24 mouse cellular contexts compared by ENCODE assay signal in the genomic region with DNA sequence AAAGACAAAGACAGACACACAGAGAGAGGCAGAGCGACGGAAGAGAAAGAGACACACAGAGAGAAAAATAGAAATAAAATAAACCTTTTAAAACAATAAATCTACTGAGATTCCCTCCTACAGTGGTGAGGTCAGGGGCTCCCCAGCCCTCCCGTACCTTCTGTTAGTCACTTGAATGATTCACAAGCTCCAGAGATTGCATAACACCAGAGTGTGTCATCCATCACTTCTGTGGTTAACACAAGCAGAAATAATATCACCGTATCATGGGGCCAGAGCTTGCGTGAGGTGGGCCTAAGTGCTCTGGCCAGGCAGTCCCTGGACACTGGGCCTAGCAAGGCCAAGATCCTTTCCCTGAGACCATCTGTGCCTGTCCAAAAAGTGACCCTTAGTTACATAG.
DNase-seq lines count a peak whose midpoint lies in the region; ATAC-seq and TF ChIP-seq lines count a peak whose summit lies in the region.
"Had no signal": no experiment of that assay in that cellular context is flagged by ENCODE, and none has a peak within 500 bp of the region (broad histone marks: within the 10 kb centered on the region; RNA-seq: fewer than 3 reads in every experiment).

No protein-coding gene starts in this region.

- 93% methylated on average over 5 of the region's 5 CpGs for WGBS in midbrain, postnatal 0 days

- H3K9ac ChIP-seq in midbrain, postnatal 0 days (replicated peaks; ENCODE audit: low read length, poor library complexity, severe bottlenecking): no peak overlapping the region
- H3K9ac ChIP-seq: embryonic facial prominence, embryonic 15.5 days; heart, embryonic 12.5 days; hindbrain, embryonic 13.5 days; limb, embryonic 13.5 days; lung, embryonic 15.5 days; neural tube, embryonic 13.5 days; stomach, embryonic 15.5 days had no signal

- no peak overlapping the region for H3K27ac ChIP-seq in midbrain, postnatal 0 days (ENCODE audit: low read depth, low read length)
- H3K27ac ChIP-seq: embryonic facial prominence, embryonic 15.5 days; heart, adult 2 months; hindbrain, embryonic 13.5 days; limb, embryonic 13.5 days; lung, embryonic 15.5 days; midbrain, embryonic 10.5 days; neural tube, embryonic 13.5 days; stomach, embryonic 15.5 days had no signal

- H3K4me2 ChIP-seq in midbrain, postnatal 0 days (ENCODE audit: low read depth, low read length, poor library complexity, severe bottlenecking): no peak overlapping the region
- H3K4me2 ChIP-seq: embryonic facial prominence, embryonic 15.5 days; heart, embryonic 12.5 days; hindbrain, embryonic 13.5 days; limb, embryonic 13.5 days; liver, embryonic 11.5 days; lung, embryonic 15.5 days; neural tube, embryonic 13.5 days; stomach, embryonic 15.5 days had no signal

- H3K4me1 ChIP-seq in midbrain, postnatal 0 days (ENCODE audit: insufficient read depth, low read length): no peaks in the 10 kb centered on the region
- H3K4me1 ChIP-seq: embryonic facial prominence, embryonic 15.5 days; heart, embryonic 12.5 days; limb, embryonic 13.5 days; lung, embryonic 15.5 days; stomach, embryonic 15.5 days had no signal

- H3K27me3 ChIP-seq in midbrain, postnatal 0 days (ENCODE audit: insufficient read depth, low read length): no peaks in the 10 kb centered on the region
- H3K27me3 ChIP-seq: embryonic facial prominence, embryonic 15.5 days; heart, embryonic 12.5 days; hindbrain, embryonic 13.5 days; limb, embryonic 13.5 days; lung, embryonic 15.5 days; neural tube, embryonic 13.5 days; stomach, embryonic 15.5 days had no signal

- DNase-seq in adrenal gland, adult (ENCODE audit: inconsistent age in 2 of 2, low spot score in 1 of 2): peak; percentile 64 to 85
- DNase-seq in adrenal gland, postnatal 4 days (ENCODE audit: low spot score in 2 of 2): no peak
- DNase-seq in adrenal gland, postnatal 10 days: peak; percentile 37
- peak; percentile 14 for DNase-seq in fibroblast of lung, adult 2 months (ENCODE audit: low read depth)
- no peak for DNase-seq in midbrain, postnatal 0 days (ENCODE audit: low spot score)
- no peak for DNase-seq in right cerebral cortex, postnatal 14 days
- DNase-seq in thymus, postnatal 4 days: no peak
- DNase-seq: cerebellum, adult 2 months; cerebellum, postnatal 14 days; heart, adult 2 months; heart, postnatal 4 days; kidney, postnatal 14 days had no signal

- H3K36me3 ChIP-seq in midbrain, postnatal 0 days (ENCODE audit: insufficient read depth, low read length): no peaks in the 10 kb centered on the region
- H3K36me3 ChIP-seq: embryonic facial prominence, embryonic 15.5 days; heart, embryonic 12.5 days; hindbrain, embryonic 13.5 days; limb, embryonic 13.5 days; lung, embryonic 15.5 days; midbrain, embryonic 10.5 days; neural tube, embryonic 13.5 days; stomach, embryonic 15.5 days had no signal

- TF ChIP-seq CTCF in midbrain, postnatal 0 days (IDR thresholded peaks at IDR 0.05): no peak

- no peak overlapping the region for H3K4me3 ChIP-seq in midbrain, postnatal 0 days (ENCODE audit: low read depth, low read length)
- H3K4me3 ChIP-seq: embryonic facial prominence, embryonic 15.5 days; heart, adult 2 months; heart, embryonic 12.5 days; hindbrain, embryonic 13.5 days; limb, embryonic 13.5 days; lung, embryonic 15.5 days; midbrain, embryonic 10.5 days; neural tube, embryonic 13.5 days; stomach, embryonic 15.5 days had no signal

- H3K9me3 ChIP-seq in midbrain, postnatal 0 days (ENCODE audit: low read length): no peaks in the 10 kb centered on the region
- H3K9me3 ChIP-seq: embryonic facial prominence, embryonic 15.5 days; hindbrain, embryonic 13.5 days; limb, embryonic 13.5 days; lung, embryonic 15.5 days; midbrain, embryonic 10.5 days; neural tube, embryonic 13.5 days; stomach, embryonic 15.5 days had no signal

- ATAC-seq in midbrain, postnatal 0 days (ENCODE audit: low FRiP score): no peak
- ATAC-seq: forebrain, embryonic 14.5 days; intestine, embryonic 16.5 days; midbrain, embryonic 16.5 days had no signal

Comparison
In these comparisons a context has a peak if more than half of its experiments do, and no peak if none do; other contexts are left out.
1. DNase-seq: peak in adrenal gland, adult (2 of 2), adrenal gland, postnatal 10 days (single experiment) and fibroblast of lung, adult 2 months (single experiment); none in adrenal gland, postnatal 4 days (0 of 2), midbrain, postnatal 0 days (single experiment), right cerebral cortex, postnatal 14 days (single experiment) and thymus, postnatal 4 days (single experiment).